Mouse (Mus musculus) thymus, postnatal 0 days (tissue): ENCODE results near the gene Pax7. TPM values are rescaled to one million over a fixed set of nuclear protein-coding genes. Genes with fewer than 3 reads are reported as not detected.

Source experiments
- DNase-seq: peaks from one replicate; pipeline ENCODE4 v3.0.0-alpha.2; 2015; ENCODE audit warnings: low spot score
- polyA plus RNA-seq: library from polyadenylated mRNA; unstranded; fragments of >200 nt; fragmentation: Nextera tagmentation; extraction: Ambion mirVana; gene quantifications from 2 replicates; pipeline ENCODE4 v1.2.1, GENCODE M21; 2015

Gene Pax7
- polyA plus RNA-seq: 0.04 and 0.09 TPM in 2 replicates

- DNase-seq: no peak
Observed at GRCm38 (mm10) chr4:139833036-139833634, at the start of gene Pax7. Gene Pax7 (minus strand): TSS chr4:139833528.

DNA sequence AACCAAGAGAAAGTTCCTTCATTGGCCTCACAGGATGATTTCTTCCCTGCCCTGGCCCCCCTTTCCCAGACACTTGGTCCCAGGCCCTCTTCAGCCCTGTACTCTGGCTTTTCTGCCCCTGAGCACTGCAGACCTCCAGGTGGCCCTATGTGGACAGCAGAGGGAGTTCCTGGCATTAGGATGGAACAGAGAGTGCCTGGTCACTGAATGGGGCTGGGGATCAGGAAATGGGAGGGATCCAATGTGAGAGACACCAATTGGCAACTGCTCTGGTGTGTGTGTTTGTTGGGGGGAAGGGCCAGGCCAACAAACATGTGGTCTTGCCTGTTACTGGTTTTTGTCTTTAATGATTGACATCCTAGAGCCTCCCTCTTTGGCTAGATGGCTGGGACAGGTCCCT, 48.5 kb upstream of the Pax7 start:
- DNase-seq: no peak

DNA sequence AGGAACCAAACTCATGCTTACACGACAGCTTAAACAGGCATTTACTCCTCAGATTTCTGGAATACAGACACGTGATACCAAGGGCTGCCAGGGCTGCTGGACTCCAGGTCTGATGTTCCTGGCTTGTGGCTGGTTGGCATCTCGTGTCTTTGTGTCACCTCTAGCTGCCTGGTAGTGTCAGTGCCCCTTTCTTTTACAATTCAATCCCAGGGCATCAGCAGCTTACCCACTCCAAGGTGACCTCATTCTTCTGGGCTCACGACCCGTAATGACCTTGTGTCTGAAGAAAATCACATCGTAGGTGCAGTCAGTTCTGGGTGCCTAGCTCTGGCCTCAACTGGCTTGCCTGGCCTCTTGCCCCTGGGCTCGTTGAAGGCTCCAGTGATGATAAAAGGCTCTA, 46.0 kb upstream of the Pax7 start:
- DNase-seq: no peak

DNA sequence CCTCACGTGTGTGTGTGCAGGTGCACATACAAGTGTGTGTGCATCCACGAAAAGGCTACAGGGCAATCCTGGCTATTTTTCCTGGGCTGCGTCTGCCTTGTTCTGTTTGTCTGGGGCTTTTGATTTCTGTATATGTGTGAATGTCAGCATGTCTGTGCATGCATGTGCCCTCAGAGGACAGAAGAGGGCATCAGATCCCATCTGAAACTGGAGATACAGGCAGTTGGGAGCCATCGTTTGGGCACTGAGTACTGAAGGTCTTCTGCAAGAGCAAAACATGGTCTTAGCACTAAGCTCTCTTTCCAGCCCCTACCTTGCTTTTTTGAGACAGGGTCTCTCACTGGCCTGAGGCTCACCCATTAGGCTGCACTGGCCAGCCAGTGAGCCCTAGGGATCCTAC, 45.1 kb upstream of the Pax7 start:
- no peak for DNase-seq

GRCm38 (mm10) chr4:139877269-139877668, 43.9 kb upstream of the Pax7 start:
- DNase-seq: peak; percentile 36

DNA sequence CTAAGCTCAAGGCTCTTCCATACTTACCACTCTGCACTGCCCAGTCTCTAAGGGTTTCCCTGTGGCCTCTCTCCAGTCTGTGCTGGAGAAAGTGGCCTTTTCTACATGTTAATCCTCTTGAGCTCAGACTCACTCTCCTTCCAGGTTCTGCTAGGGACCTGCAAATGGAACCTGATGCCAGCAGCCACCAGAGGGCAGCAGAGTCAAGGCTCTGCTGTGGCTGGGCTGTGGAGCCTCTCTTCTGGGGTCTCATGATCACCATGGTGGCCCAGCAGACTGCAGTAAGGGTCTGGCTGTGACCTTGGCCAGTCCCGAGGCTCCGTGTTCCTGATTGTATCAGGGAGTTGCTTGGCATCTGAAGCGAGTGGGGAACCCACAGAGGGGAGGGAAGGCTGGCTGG, 39.3 kb upstream of the Pax7 start:
- peak; percentile 41 for DNase-seq

GRCm38 (mm10) chr4:139871699-139872098, 38.4 kb upstream of the Pax7 start:
- DNase-seq: no peak

GRCm38 (mm10) chr4:139863218-139863617, 29.9 kb upstream of the Pax7 start:
- DNase-seq: no peak

DNA sequence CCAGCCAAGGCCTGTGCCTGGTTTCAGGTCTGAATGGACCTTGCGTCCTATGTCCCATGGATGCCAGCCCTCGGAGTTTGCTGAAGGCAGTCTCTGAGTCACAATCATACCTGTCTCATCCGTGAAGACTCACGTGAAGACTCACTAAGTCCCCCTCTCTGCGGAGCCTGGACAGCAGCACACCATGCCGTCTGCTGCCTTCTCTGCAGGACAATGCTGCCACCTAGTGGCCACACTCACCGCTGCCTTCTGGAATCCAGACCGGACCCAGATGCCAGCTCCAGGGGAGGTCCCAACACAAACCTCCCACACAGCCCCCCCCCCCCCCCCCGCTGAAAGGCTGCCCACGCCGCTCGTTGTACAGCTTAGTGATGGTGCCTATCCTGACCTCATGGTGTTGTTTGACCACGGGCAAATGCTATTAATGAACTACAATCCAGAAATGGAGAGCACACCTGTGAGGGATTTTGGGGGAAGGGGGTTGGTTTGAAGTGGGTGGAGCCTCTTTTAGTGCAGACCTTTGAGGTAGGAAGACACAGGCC, 25.4 kb upstream of the Pax7 start:
- peak; percentile 75 for DNase-seq

DNA sequence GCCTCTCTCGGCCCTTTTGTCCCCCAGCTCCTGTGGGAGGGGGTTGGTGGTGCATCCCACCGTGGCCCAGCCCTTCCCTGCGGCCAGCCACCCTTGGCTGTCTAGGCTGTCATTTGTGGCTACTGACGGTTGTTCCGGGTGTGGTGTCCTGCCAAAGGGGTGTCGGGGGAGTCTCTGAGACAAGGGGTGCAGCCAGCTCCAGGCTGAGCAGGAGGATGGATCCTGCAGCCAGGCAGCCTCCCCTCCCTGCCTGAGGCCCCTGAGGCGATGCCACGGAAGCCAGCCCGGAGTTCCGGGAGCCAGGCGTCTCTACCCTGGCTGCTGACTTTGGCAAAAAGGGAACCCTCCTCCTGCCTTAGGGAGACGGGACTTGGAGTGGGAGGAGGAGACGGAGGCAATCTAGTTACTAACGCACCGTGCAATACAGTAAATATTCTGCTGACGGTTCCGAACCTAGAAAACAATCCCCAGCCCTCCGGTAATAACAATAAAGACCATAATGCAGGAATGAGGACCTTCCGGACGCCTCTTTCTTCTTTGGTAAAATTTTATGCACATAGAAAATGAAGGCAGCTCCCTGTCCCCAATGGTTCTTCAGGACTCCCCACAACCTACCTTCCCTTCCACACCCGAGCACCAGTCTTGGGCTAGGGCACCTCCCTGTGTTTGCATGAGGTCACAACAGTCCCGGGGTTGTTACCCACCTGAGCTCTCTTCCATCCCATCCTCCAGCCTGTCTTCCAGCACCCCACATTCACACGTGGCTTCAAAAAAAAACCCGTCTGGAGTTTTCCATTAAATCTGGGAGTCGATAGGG, 19.1 kb upstream of the Pax7 start:
- DNase-seq: peak; percentile 28

GRCm38 (mm10) chr4:139851387-139851786, 18.1 kb upstream of the Pax7 start:
- no peak for DNase-seq

DNA sequence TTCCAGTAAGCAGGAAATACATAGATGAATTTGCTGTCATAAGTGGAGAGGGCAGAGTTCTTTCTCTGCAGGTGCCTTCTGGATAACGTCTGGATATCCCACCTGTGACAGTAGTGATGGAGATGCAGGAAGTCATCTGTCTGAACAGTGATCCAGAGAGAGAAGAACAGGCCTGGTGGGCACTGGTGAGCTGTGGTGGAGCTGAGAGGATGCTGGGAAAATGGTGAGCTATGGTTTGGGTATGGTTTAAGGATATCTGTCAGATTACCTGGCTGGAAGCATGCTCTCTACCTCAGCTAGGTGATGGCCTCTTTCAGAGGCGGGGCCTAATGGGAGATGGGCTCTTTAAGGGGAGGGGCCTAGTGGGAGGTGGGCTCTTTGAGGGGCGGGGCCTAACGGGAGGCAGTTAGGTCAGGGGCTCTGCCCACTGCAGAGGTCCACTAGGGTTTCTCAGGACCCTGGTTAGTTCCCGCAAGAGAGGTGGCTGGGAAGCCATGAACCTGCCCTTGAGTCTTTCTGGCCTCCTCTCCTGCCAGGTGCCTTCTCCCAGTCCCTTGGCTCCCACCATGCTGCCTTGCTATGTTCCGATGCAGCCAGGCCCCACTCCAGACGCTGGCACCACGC, 17.3 kb upstream of the Pax7 start:
- no peak for DNase-seq

DNA sequence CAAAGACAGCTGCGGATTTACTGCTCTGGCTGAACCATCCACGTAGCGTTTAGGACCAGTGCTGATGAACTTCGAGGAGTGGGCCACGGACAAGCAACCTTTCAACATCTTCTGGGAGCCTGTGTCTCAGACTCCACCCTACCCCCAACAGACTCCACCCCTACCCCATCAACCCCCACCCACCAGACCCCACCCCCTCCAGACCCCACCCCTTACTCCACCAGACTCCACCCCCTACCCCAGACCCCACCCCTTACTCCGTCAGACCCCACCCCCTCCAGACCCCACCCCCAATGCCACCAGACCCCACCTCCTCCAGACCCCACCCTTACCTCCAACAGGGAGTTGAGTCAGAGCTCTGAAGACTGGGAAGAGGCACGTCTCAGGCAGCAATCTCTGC, 10.1 kb upstream of the Pax7 start:
- no peak for DNase-seq

DNA sequence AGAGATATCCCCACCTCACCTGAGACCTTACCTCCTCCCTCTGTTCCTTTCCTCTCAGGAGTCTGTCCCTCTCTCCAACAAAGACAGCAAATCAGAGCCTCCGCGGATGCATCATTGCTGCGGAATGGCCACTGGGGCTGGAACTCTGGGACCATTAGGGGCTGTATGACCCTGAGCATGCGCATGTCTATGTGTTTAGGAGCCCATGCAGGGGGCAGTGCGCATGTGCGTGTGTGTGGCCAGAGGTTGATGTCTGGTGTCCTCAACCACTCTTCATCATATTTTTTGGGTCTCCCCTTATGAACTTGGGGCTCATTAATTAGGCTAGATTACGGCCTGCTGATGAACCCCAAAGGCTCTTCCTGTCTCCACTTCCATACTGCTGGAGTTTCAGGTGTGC, 9.6 kb upstream of the Pax7 start:
- no peak for DNase-seq

DNA sequence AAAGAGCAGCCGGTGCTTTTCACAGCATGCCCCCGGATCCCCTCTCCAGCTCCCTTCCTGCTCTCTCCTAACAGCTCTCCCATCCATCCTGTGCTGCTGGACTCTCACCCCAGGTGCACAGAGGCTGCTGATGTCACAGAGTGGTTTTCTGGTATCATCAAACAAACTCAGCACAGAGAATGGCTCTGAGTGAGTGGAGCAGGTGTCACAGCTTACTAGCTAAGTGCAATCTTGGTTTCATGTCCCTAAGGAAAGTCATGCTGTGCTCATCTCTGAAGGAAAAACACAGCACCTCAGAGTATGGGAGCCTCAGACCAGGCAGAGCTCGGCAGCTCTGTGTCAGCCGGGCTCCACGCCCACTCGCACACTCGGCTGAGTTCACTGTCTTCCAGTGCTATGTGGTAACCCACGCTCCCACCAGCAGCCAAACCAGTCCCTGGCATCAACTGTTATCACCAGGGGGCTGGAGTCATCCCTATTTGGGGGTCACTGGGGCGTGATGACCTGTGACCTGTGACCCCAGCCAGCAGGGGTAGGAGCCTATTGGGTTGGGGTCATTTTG, 7.7 kb upstream of the Pax7 start:
- DNase-seq: no peak

DNA sequence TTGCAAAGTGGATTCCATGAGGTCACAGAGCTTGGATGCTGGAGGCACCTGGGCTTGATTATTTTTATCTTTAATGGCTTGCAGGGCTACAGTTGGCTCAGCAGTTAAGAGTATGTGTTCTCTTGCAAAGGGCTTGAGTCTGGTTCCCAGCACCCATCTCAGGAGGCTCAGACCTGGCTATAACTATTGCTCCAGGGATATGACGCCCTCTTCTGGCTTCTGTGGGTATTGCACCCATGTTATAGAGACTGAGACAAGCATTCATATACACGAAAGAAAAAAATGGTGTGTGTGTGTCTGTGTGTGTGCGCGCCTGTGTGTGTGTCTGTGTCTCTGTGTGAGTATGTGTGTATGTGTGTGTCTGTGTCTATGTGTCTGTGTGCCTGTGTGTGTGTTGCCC, 7.1 kb upstream of the Pax7 start:
- no peak for DNase-seq

DNA sequence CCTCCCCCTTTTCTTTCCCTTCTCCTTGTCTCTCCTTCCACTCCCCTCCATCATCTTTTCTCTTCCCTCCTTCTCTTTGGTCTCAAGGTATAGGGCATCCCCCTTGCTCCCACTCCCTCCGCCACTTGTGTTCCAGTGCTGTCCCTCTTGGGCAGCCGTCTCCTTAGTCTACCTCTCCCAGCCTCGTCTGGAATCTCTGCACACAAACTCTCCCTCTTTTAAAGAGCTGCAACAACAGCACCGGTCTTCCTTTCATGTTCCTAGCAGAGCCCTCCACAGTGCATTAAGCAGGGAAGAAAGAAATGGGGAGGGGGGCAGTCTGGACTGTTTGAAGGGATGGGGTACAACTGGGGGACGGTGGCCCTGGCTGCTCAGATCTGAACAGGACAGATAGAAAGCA, 3.4 kb upstream of the Pax7 start:
- DNase-seq: no peak

DNA sequence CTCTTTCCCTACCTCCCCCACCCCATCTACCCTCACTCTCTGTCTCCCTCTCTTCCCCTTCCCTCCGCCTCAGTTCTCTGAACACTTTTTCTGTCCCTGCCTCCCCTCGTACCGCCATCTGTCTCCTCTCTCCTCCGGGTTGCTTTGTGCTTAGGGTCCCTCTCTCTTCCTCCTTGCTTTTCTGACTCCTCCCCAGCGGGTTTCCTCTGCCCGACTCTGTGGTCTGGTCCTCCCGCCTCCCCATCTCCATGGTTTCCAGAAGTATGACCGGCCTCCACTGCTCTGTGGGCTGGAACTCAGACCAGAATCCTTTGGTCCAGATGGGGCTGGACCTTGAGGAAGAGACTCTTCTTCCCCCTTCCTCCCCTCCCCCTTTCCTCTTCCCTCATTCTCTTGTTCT, 2.9 kb upstream of the Pax7 start:
- no peak for DNase-seq

GRCm38 (mm10) chr4:139833817-139834401, 581 bp upstream of the Pax7 start:
- no peak for DNase-seq

GRCm38 (mm10) chr4:139832281-139833035, 870 bp downstream of the Pax7 start:
- DNase-seq: no peak
